In the genomic region with DNA sequence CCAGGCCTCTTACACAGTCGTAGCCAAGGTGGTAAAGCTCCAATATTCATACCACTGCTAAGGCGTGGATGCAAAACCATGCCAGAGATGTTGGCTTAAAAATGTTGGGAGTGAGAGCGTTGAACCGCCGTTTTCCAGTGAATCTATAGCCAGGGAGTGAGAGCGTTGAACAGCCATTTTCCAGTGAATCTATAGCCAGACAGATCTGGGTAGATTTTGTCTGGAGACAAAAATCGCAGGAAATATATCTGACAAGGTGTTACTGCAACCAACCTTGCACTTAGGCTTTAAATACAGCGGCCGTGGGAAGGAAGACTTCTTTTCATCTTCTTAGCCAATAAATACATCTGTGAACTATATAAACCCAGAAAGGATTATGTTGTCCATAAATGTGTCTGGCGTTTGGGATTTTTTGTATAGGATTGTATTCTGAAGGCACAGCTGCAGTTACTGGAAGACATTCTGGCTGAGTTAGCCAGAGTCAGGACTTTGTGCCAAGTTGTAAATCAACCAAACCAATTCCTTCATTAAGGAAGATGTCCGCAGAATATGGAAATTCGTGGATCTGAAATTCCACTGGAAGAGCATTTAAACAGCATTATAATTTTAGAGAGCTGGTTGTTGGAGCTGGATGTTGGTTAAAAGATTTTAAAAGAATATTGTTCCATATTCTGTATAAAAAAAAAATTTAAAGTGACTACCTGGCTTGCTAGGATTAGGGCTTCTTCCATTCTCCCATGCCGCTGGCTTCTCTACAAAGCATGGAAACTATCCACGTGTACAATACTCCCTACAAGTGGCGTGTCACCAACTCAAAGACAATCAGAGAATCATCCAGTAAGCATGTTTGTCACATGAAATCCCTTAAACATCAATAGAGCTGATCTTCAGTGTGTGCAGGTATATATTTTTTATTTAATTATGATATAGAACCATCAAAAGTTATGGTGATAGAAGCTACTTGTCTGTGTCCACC, we compare ENCODE assay signal across 28 mouse cellular contexts.
DNase-seq lines count a peak whose midpoint lies in the region; ATAC-seq and TF ChIP-seq lines count a peak whose summit lies in the region.
"Had no signal": no experiment of that assay in that cellular context is flagged by ENCODE, and none has a peak within 500 bp of the region (broad histone marks: within the 10 kb centered on the region; RNA-seq: fewer than 3 reads in every experiment).

No protein-coding gene starts in this region.

- TF ChIP-seq CTCF in forebrain, postnatal 0 days (IDR thresholded peaks at IDR 0.05; ENCODE audit: low read depth) = no peak

- intact Hi-C loops in heart, postnatal 10 days (cut with DNase I) = no loop called here

- H3K4me3 ChIP-seq in forebrain, postnatal 0 days (ENCODE audit: low read depth, low read length) = no peak overlapping the region
- no peak overlapping the region for H3K4me3 ChIP-seq in forebrain, embryonic 15.5 days
- H3K4me3 ChIP-seq in midbrain, embryonic 11.5 days (ENCODE audit: low read depth, low read length) = no peak overlapping the region
- H3K4me3 ChIP-seq in midbrain, embryonic 15.5 days = no peak overlapping the region
- H3K4me3 ChIP-seq in embryonic facial prominence, embryonic 15.5 days (replicated peaks) = no peak overlapping the region
- H3K4me3 ChIP-seq in intestine, embryonic 16.5 days (ENCODE audit: low read length) = no peak overlapping the region
- H3K4me3 ChIP-seq: forebrain, embryonic 10.5 days; layer of hippocampus, adult 2 months; left cerebral cortex, adult 2 months; lung, embryonic 15.5 days; midbrain, embryonic 10.5 days; myocyte; neural tube, embryonic 12.5 days had no signal

- ATAC-seq in forebrain, postnatal 0 days = no peak
- ATAC-seq in forebrain, embryonic 15.5 days (replicated peaks) = no peak
- no peak for ATAC-seq in midbrain, embryonic 11.5 days (ENCODE audit: low FRiP score)
- no peak for ATAC-seq in midbrain, embryonic 15.5 days (replicated peaks)
- ATAC-seq in embryonic facial prominence, embryonic 15.5 days (ENCODE audit: insufficient number of reproducible peaks, low FRiP score, low TSS enrichment, low read depth) = no peak; the same call in 1 of the 2 replicates
- no peak for ATAC-seq in intestine, embryonic 16.5 days
- ATAC-seq: forebrain, embryonic 16.5 days; Patski had no signal

- peak; percentile 25 for DNase-seq in forebrain, postnatal 0 days
- peak; percentile 54 for DNase-seq in midbrain, embryonic 11.5 days (ENCODE audit: low spot score, missing footprints)
- no peak for DNase-seq in heart, postnatal 10 days
- DNase-seq: adrenal gland, postnatal 14 days; cerebellum, adult 18-20 months; cerebellum, postnatal 10 days; gastrocnemius, postnatal 25 days; heart, adult 18-20 months; kidney, adult 11 months; kidney, postnatal 36 days; liver; thymus, postnatal 14 days had no signal

- 79% methylated on average over 15 of the region's 15 CpGs for WGBS in forebrain, postnatal 0 days
- 86% methylated on average over 15 of the region's 15 CpGs for WGBS in forebrain, embryonic 15.5 days
- whole genome bisulfite sequencing in midbrain, embryonic 11.5 days = 90% methylated on average over 15 of the region's 15 CpGs
- WGBS in midbrain, embryonic 15.5 days = 87% methylated on average over 15 of the region's 15 CpGs
- 53% methylated on average over 15 of the region's 15 CpGs for WGBS in embryonic facial prominence, embryonic 15.5 days
- WGBS in intestine, embryonic 16.5 days = 76% methylated on average over 15 of the region's 15 CpGs

- no peaks in the 10 kb centered on the region for H3K36me3 ChIP-seq in forebrain, postnatal 0 days (ENCODE audit: insufficient read depth)
- H3K36me3 ChIP-seq in forebrain, embryonic 15.5 days = no peaks in the 10 kb centered on the region
- H3K36me3 ChIP-seq in midbrain, embryonic 11.5 days (ENCODE audit: control insufficient read depth, insufficient read depth, low read length) = no peaks in the 10 kb centered on the region
- H3K36me3 ChIP-seq in midbrain, embryonic 15.5 days (replicated peaks) = no peaks in the 10 kb centered on the region
- no peaks in the 10 kb centered on the region for H3K36me3 ChIP-seq in embryonic facial prominence, embryonic 15.5 days
- H3K36me3 ChIP-seq in intestine, embryonic 16.5 days (ENCODE audit: control insufficient read depth, insufficient read depth, low read length) = no peaks in the 10 kb centered on the region
- H3K36me3 ChIP-seq: forebrain, embryonic 10.5 days; lung, embryonic 15.5 days; midbrain, embryonic 10.5 days; neural tube, embryonic 12.5 days had no signal

- no peak overlapping the region for H3K9ac ChIP-seq in forebrain, postnatal 0 days
- H3K9ac ChIP-seq in forebrain, embryonic 15.5 days (replicated peaks) = no peak overlapping the region
- no peak overlapping the region for H3K9ac ChIP-seq in midbrain, embryonic 11.5 days (ENCODE audit: low read length)
- H3K9ac ChIP-seq in midbrain, embryonic 15.5 days = no peak overlapping the region
- no peak overlapping the region for H3K9ac ChIP-seq in embryonic facial prominence, embryonic 15.5 days
- H3K9ac ChIP-seq in intestine, embryonic 16.5 days (ENCODE audit: low read depth, low read length) = no peak overlapping the region
- H3K9ac ChIP-seq: hindbrain, embryonic 14.5 days; liver, embryonic 14.5 days; lung, embryonic 15.5 days; neural tube, embryonic 12.5 days had no signal

- H3K27me3 ChIP-seq in forebrain, postnatal 0 days (ENCODE audit: insufficient read depth, low read length) = no peaks in the 10 kb centered on the region
- no peaks in the 10 kb centered on the region for H3K27me3 ChIP-seq in forebrain, embryonic 15.5 days
- no peaks in the 10 kb centered on the region for H3K27me3 ChIP-seq in midbrain, embryonic 11.5 days (ENCODE audit: control insufficient read depth, insufficient read depth, low read length)
- no peaks in the 10 kb centered on the region; the same call in 1 of the 2 replicates for H3K27me3 ChIP-seq in midbrain, embryonic 15.5 days (replicated peaks)
- H3K27me3 ChIP-seq in embryonic facial prominence, embryonic 15.5 days = no peaks in the 10 kb centered on the region
- H3K27me3 ChIP-seq in intestine, embryonic 16.5 days (replicated peaks; ENCODE audit: control insufficient read depth, insufficient read depth, low read length) = no peaks in the 10 kb centered on the region
- H3K27me3 ChIP-seq: lung, embryonic 15.5 days; neural tube, embryonic 12.5 days; Patski had no signal

- H3K9me3 ChIP-seq in forebrain, postnatal 0 days (ENCODE audit: low read length) = no peaks in the 10 kb centered on the region
- H3K9me3 ChIP-seq in forebrain, embryonic 15.5 days = no peaks in the 10 kb centered on the region
- no peaks in the 10 kb centered on the region for H3K9me3 ChIP-seq in midbrain, embryonic 11.5 days (ENCODE audit: control insufficient read depth, low read length)
- H3K9me3 ChIP-seq in midbrain, embryonic 15.5 days = no peaks in the 10 kb centered on the region
- no peaks in the 10 kb centered on the region for H3K9me3 ChIP-seq in embryonic facial prominence, embryonic 15.5 days (replicated peaks)
- H3K9me3 ChIP-seq in intestine, embryonic 16.5 days (ENCODE audit: control insufficient read depth, low read length) = no peaks in the 10 kb centered on the region
- H3K9me3 ChIP-seq: forebrain, embryonic 10.5 days; lung, embryonic 15.5 days; midbrain, embryonic 10.5 days; neural tube, embryonic 12.5 days had no signal

- H3K4me1 ChIP-seq in forebrain, postnatal 0 days (ENCODE audit: insufficient read depth) = no peaks in the 10 kb centered on the region
- no peaks in the 10 kb centered on the region for H3K4me1 ChIP-seq in forebrain, embryonic 15.5 days
- no peaks in the 10 kb centered on the region for H3K4me1 ChIP-seq in midbrain, embryonic 11.5 days (ENCODE audit: control insufficient read depth, insufficient read depth, low read length)
- no peaks in the 10 kb centered on the region for H3K4me1 ChIP-seq in midbrain, embryonic 15.5 days
- H3K4me1 ChIP-seq in embryonic facial prominence, embryonic 15.5 days = peaks cover 11% of the 10 kb centered on the region
- peaks cover 15% of the 10 kb centered on the region; the same call in 1 of the 2 replicates for H3K4me1 ChIP-seq in intestine, embryonic 16.5 days (ENCODE audit: control insufficient read depth, insufficient read depth, low read length)
- H3K4me1 ChIP-seq: neural tube, embryonic 12.5 days had no signal

- H3K27ac ChIP-seq in forebrain, postnatal 0 days (ENCODE audit: low read depth, low read length) = no peak overlapping the region
- H3K27ac ChIP-seq in forebrain, embryonic 15.5 days (replicated peaks) = no peak overlapping the region
- H3K27ac ChIP-seq in midbrain, embryonic 11.5 days (ENCODE audit: low read depth, low read length) = no peak overlapping the region
- no peak overlapping the region for H3K27ac ChIP-seq in midbrain, embryonic 15.5 days
- H3K27ac ChIP-seq in embryonic facial prominence, embryonic 15.5 days (replicated peaks) = peak overlapping the region; percentile 18
- no peak overlapping the region for H3K27ac ChIP-seq in intestine, embryonic 16.5 days (ENCODE audit: low read length)
- H3K27ac ChIP-seq: forebrain, embryonic 10.5 days; hindbrain, embryonic 14.5 days; layer of hippocampus, adult 2 months; left cerebral cortex, adult 2 months; liver, embryonic 14.5 days; lung, embryonic 15.5 days; midbrain, embryonic 10.5 days; neural tube, embryonic 12.5 days had no signal

- H3K4me2 ChIP-seq in forebrain, postnatal 0 days (ENCODE audit: low read depth) = no peak overlapping the region
- no peak overlapping the region for H3K4me2 ChIP-seq in forebrain, embryonic 15.5 days (replicated peaks)
- H3K4me2 ChIP-seq in midbrain, embryonic 11.5 days = no peak overlapping the region
- H3K4me2 ChIP-seq in midbrain, embryonic 15.5 days = no peak overlapping the region
- H3K4me2 ChIP-seq in embryonic facial prominence, embryonic 15.5 days (replicated peaks) = no peak overlapping the region
- H3K4me2 ChIP-seq in intestine, embryonic 16.5 days (ENCODE audit: low read depth, low read length) = no peak overlapping the region
- H3K4me2 ChIP-seq: heart, embryonic 11.5 days; hindbrain, embryonic 14.5 days; lung, embryonic 15.5 days; neural tube, embryonic 12.5 days had no signal

Comparison
In these comparisons a context has a peak if more than half of its experiments do, and no peak if none do; other contexts are left out.
1. DNase-seq: peak in forebrain, postnatal 0 days (single experiment) and midbrain, embryonic 11.5 days (single experiment); none in heart, postnatal 10 days (0 of 2).